Mouse (Mus musculus) spleen, adult 2 months (tissue): ENCODE measurements around the gene Tgoln1.

Experiments used
- CTCF ChIP-seq: fragments of 200-500 bp; IDR thresholded peaks from 2 replicates; pipeline ENCODE4 v1.5.1; 2011; ENCODE audit warnings: mild to moderate bottlenecking, inconsistent platforms; ENCODE audit not compliant: insufficient read depth, insufficient read length, insufficient replicate concordance; ENCODE audit errors: extremely low read depth
- POLR2A ChIP-seq: fragments of 200-500 bp; IDR thresholded peaks from 2 replicates; pipeline ENCODE4 v1.6.1; 2011; ENCODE audit warnings: low read depth, low read length, inconsistent platforms

DNA sequence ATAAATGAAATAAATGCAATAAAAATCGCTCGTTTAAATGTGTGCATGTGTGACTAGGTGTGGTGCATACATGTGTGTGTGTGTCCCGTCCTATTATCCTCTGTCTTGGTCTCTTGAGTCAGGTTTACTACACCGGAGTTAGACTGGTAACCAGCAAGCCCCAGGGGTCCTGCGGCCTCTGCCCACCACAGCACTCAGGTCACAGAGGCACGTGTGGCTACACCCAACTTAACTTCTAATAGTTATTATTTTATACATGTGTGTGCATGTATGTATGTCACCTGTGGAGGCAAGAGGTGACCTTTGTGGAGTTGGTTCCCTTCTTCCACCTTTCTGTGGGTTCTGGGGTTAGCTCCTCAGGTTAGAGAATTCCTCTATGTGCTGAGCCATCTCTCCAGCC lies 37.6 kb upstream of the Tgoln1 start:
- TF ChIP-seq POLR2A = no peak
- TF ChIP-seq CTCF = no peak
